Mouse (Mus musculus) lung, embryonic 14.5 days (tissue): ENCODE results near the gene Traf7. TPM values are rescaled to one million over a fixed set of nuclear protein-coding genes. Genes with fewer than 3 reads are reported as not detected.

ENCODE experiments used
- ATAC-seq: fragments of 200-750 bp; cut with Nextera tagmentation; 2 replicates; pipeline ENCODE4 v1.8.0; 2017; ENCODE audit warnings: mild to moderate bottlenecking, moderate TSS enrichment, moderate library complexity; ENCODE audit not compliant: insufficient read depth
- DNase-seq: peaks from one replicate; pipeline ENCODE4 v3.0.0-alpha.2; 2015
- H3K27ac ChIP-seq: fragments of 300-500 bp; sonication (generic); 2 replicates; pipeline ENCODE4 v1.5.1; 2014; ENCODE audit warnings: low read depth, mild to moderate bottlenecking, moderate library complexity
- H3K27me3 ChIP-seq: fragments of 300-500 bp; sonication (generic); 2 replicates; pipeline ENCODE4 v1.6.1; 2014; ENCODE audit warnings: low read length, control low read depth; ENCODE audit not compliant: insufficient read depth
- H3K36me3 ChIP-seq: fragments of 300-500 bp; sonication (generic); 2 replicates; pipeline ENCODE4 v1.6.1; 2014; ENCODE audit warnings: control low read depth; ENCODE audit not compliant: insufficient read depth
- H3K4me1 ChIP-seq: fragments of 300-500 bp; sonication (generic); 2 replicates; pipeline ENCODE4 v1.6.1; 2014; ENCODE audit warnings: antibody characterized with exemption, control low read depth; ENCODE audit not compliant: insufficient read depth
- H3K4me2 ChIP-seq: fragments of 300-500 bp; sonication (generic); 2 replicates; pipeline ENCODE4 v1.6.1; 2014; ENCODE audit warnings: mild to moderate bottlenecking
- H3K4me3 ChIP-seq: fragments of 300-500 bp; sonication (generic); 2 replicates; pipeline ENCODE4 v1.5.1; 2014; ENCODE audit warnings: low read depth, low read length
- H3K9ac ChIP-seq: fragments of 300-500 bp; sonication (generic); 2 replicates; pipeline ENCODE4 v1.6.1; 2014
- H3K9me3 ChIP-seq: fragments of 300-500 bp; sonication (generic); 2 replicates; pipeline ENCODE4 v1.6.1; 2016; ENCODE audit warnings: low read depth, low read length, control low read depth
- CTCF ChIP-seq: IDR thresholded peaks from 2 replicates; pipeline ENCODE4 v1.5.1; 2016; ENCODE audit warnings: antibody characterized with exemption, low read depth
- WGBS: fragments of 180-500 bp; shearing (Covaris S2); extraction: QIAGEN DNeasy Blood & Tissue Kit; methylation state at CpG from one replicate; pipeline ENCODE4 v1.1.7; 2014; 5-methylcytosine and 5-hydroxymethylcytosine counted together
- polyA plus RNA-seq: library from polyadenylated mRNA; unstranded; fragments of >200 nt; fragmentation: Nextera tagmentation; extraction: Ambion mirVana; gene quantifications from 2 replicates; pipeline ENCODE4 v1.2.1, GENCODE M21; 2014

Gene Traf7
- polyA plus RNA-seq, 1 experiment from 2014 or later, result 106 TPM

DNA sequence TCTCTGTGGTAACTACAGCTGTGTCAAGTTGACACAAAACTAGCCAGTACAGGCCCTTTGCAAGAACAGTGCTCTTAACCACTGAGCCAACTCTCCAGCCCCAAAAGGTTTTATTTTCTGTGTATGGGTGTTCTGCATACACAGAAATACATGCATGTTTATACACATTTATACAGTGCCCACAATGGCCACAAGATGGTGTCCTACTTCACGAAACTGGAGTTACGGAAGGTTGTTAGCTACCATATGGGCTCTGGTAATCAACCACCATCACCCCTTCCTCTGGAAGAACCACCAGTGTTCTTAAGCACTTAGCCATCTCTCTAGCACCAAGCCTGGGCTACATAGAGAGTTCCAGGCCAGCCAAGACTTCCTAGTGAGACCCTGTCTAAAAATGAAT, 66.2 kb downstream of the Traf7 start:
- DNase-seq (peak; percentile 72), ATAC-seq (no peak)
- Histone ChIP-seq H3K4me2 (no peak overlapping the region), H3K27me3 (no peaks in the 10 kb centered on the region), H3K36me3 (no peaks in the 10 kb centered on the region), H3K4me1 (no peaks in the 10 kb centered on the region), H3K9ac (no peak overlapping the region), H3K27ac (no peak overlapping the region), H3K4me3 (no peak overlapping the region), H3K9me3 (no peaks in the 10 kb centered on the region)
- TF ChIP-seq CTCF, result peak; percentile 58
- WGBS, result 64% methylated on average over 2 of the region's 2 CpGs

Other genes starting within 250 kb of the Traf7 start
- gene Abca17, start 176.9 kb downstream of the Traf7 start, polyA plus RNA-seq, result not detected in 2 replicates
- 16.2 and 17.4 TPM in 2 replicates for gene Abca3, start 176.0 kb downstream of the Traf7 start, polyA plus RNA-seq
- 282 and 292 TPM in 2 replicates for gene Rnps1, start 113.4 kb downstream of the Traf7 start, polyA plus RNA-seq
- gene Eci1, start 101.3 kb downstream of the Traf7 start, polyA plus RNA-seq, result 79.8 and 80.8 TPM in 2 replicates
- 1.8 and 2.6 TPM in 2 replicates for gene Dnase1l2, start 84.8 kb downstream of the Traf7 start, polyA plus RNA-seq
- gene E4f1, start 57.6 kb downstream of the Traf7 start, polyA plus RNA-seq, result 22.3 and 25.2 TPM in 2 replicates
- 57.9 and 60.2 TPM in 2 replicates for gene Pgp, start 57.5 kb downstream of the Traf7 start, polyA plus RNA-seq
- 0.37 TPM in 1 of 2 replicates, not detected in the other for gene Bricd5, start 54.1 kb downstream of the Traf7 start, polyA plus RNA-seq
- 23.8 and 30.2 TPM in 2 replicates for gene Mlst8, start 48.9 kb downstream of the Traf7 start, polyA plus RNA-seq
- 0.93 and 1.1 TPM in 2 replicates for gene Caskin1, start 39.3 kb downstream of the Traf7 start, polyA plus RNA-seq
- gene Rab26, start 6.3 kb upstream of the Traf7 start, polyA plus RNA-seq, result 2.8 and 3.1 TPM in 2 replicates
- 27.6 and 34.0 TPM in 2 replicates for gene Pkd1, start 21.9 kb upstream of the Traf7 start, polyA plus RNA-seq
- 62.2 and 66.5 TPM in 2 replicates for gene Tsc2, start 104.7 kb upstream of the Traf7 start, polyA plus RNA-seq
- 15.9 and 18.6 TPM in 2 replicates for gene Nthl1, start 104.7 kb upstream of the Traf7 start, polyA plus RNA-seq
- gene Slc9a3r2, start 122.4 kb upstream of the Traf7 start, polyA plus RNA-seq, result 67.8 and 68.3 TPM in 2 replicates
- 0.78 and 1.0 TPM in 2 replicates for gene Npw, start 130.5 kb upstream of the Traf7 start, polyA plus RNA-seq
- 32.9 and 34.0 TPM in 2 replicates for gene Zfp598, start 141.7 kb upstream of the Traf7 start, polyA plus RNA-seq
- 0.83 and 1.3 TPM in 2 replicates for gene Syngr3, start 162.0 kb upstream of the Traf7 start, polyA plus RNA-seq
- 53.9 and 54.4 TPM in 2 replicates for gene Gfer, start 168.2 kb upstream of the Traf7 start, polyA plus RNA-seq
- gene Noxo1, start 168.3 kb upstream of the Traf7 start, polyA plus RNA-seq, result 3.5 and 5.0 TPM in 2 replicates
- gene Tbl3, start 179.7 kb upstream of the Traf7 start, polyA plus RNA-seq, result 97.9 and 112 TPM in 2 replicates
- gene Rnf151, start 190.1 kb upstream of the Traf7 start, polyA plus RNA-seq, result 0.46 and 0.71 TPM in 2 replicates
- gene Rps2, start 190.2 kb upstream of the Traf7 start, polyA plus RNA-seq, result 1,798 and 1,884 TPM in 2 replicates
- 211 and 221 TPM in 2 replicates for gene Ndufb10, start 196.5 kb upstream of the Traf7 start, polyA plus RNA-seq
- not detected in 2 replicates for gene Rpl3l, start 199.9 kb upstream of the Traf7 start, polyA plus RNA-seq
- 35.2 and 37.8 TPM in 2 replicates for gene Msrb1, start 208.7 kb upstream of the Traf7 start, polyA plus RNA-seq
- gene Hs3st6, start 225.1 kb upstream of the Traf7 start, polyA plus RNA-seq, result 2.9 and 3.3 TPM in 2 replicates